Mouse (Mus musculus) myocyte (in vitro differentiated cells): Measurements from ENCODE around the gene Cxcr1.

ENCODE experiments used
- MYOD1 ChIP-seq, 3 experiments: IDR thresholded peaks; one replicate each; pipeline ENCODE4 v1.6.1; 2011; ENCODE audit warnings: control low read depth in 2 of 3, low read depth in 2 of 3, mild to moderate bottlenecking in 2 of 3, moderate library complexity in 1 of 3; ENCODE audit not compliant: insufficient read length in 2 of 3, control insufficient read depth in 1 of 3
- POLR2A ChIP-seq: IDR thresholded peaks from one replicate; pipeline ENCODE4 v1.6.1; 2011; ENCODE audit warnings: low read depth, mild to moderate bottlenecking, control low read depth, moderate library complexity; ENCODE audit not compliant: insufficient read length
- POLR2AphosphoS2 ChIP-seq: IDR thresholded peaks from one replicate; pipeline ENCODE4 v1.6.1; 2011; ENCODE audit warnings: low read depth, control low read depth; ENCODE audit not compliant: insufficient read length
- TCF12 ChIP-seq: IDR thresholded peaks from one replicate; pipeline ENCODE4 v1.6.1; 2011; ENCODE audit warnings: mild to moderate bottlenecking, control low read depth; ENCODE audit not compliant: poor library complexity, insufficient read depth, severe bottlenecking

DNA sequence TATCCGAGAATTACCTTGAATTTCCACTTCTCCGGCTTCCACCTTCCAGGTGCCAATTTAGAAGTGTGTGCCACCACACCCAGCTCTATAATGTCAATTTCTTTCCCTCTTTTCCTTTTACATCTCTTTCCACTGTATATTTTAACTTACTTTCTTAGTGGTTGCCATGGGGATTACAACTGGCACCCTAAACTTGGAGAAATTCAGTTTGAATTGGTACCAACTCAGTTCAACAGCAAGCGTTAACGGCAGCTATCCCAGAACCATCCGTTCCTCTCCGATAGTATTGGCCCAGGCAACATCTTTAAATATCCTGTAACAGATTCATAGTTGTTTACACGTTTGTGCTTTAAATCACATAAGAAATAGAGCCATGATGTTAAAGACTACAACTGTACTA lies 25.5 kb upstream of the Cxcr1 start:
- TF ChIP-seq POLR2A (no peak), POLR2AphosphoS2 (no peak), TCF12 (no peak), MYOD1 (IDR thresholded peaks at IDR 0.05; ENCODE audit: control insufficient read depth in 1 of 3, insufficient read length in 2 of 3, low read depth in 2 of 3) (no peak)
